Mouse (Mus musculus): Measurements from ENCODE around the gene Dnlz. TPM values are rescaled to one million over a fixed set of nuclear protein-coding genes. Genes with fewer than 3 reads are reported as not detected.

Gene Dnlz
- total RNA-seq, 2 experiments from 2014 or later = 26.0 to 28.4 TPM

DNA sequence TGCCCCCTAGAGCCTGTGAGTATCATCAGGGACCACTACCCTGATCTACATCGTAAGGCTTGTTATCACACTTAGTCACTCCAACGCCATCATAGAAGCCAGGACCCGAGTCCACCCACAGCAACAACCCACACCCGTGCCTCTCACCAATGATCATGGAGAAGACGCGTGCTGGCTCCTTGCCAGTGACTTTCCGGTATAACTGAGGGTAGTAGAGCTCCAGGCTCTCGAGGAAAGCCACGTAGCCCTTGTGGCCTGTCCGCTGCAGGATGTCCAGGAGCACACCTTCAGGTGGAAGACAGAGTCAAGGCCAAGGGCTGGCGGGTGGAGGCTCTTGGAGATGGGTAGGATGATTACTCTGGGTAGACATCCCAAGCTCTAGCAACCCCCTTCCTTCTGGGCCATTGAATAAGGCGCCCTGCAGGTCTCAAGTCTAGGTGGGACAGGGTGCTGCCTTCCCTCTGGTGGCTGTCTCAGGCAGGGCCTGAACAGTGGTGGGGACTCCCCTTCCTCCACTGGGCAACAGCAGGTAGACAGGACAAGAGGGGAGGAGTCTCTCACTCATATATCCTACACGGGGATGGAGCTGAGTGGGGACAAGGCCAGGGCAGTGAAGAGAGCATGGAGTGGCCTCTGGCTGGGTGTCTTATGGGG lies 6.9 kb upstream of the Dnlz start:
- no peak for DNase-seq (ENCODE audit: low spot score in 2 of 2)

DNA sequence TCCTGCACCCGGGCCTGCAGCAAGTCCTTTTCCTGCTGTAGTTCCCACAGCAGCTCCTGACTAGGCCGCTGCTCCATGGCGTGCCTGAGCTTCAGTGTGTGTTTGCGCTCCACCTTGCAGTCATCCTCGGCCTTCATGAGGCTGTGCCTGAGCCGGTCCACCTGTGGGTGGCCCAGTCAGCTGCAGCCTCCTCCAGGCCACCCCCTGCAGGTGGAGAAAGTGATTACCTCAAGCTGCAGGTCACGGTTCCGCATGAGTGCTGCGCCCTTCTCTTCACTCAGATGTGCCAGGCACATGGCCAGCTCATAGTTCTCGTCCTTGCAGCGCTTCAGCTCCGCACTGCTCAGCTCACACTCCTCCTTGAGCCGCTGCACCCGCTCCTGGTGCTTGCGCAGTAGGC lies 5.6 kb upstream of the Dnlz start:
- DNase-seq (ENCODE audit: low spot score in 2 of 2) = no peak

GRCm38 (mm10) chr2:26356678-26357077 lies 4.8 kb upstream of the Dnlz start:
- no peak for DNase-seq (ENCODE audit: low spot score in 2 of 2)

DNA sequence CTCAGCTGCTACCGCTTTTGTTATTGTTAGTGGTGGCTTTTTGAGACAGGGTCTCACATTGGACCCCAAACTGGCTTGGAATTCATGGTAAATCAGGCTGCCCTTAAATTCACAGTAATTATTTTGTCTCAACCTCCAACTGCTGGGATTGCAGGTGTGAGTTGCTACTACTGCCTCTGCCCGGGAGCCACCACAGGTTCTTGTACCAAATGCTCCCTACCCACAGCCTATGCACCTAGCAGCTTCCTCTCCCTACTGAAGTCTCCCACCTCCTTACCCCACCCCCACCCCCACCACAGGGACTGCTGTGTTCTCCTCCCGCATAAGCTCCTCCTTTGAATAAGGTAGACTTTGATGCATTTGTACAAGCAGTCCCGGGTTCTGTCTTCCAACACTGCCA lies 4.3 kb upstream of the Dnlz start:
- no peak for DNase-seq (ENCODE audit: low spot score in 2 of 2)

DNA sequence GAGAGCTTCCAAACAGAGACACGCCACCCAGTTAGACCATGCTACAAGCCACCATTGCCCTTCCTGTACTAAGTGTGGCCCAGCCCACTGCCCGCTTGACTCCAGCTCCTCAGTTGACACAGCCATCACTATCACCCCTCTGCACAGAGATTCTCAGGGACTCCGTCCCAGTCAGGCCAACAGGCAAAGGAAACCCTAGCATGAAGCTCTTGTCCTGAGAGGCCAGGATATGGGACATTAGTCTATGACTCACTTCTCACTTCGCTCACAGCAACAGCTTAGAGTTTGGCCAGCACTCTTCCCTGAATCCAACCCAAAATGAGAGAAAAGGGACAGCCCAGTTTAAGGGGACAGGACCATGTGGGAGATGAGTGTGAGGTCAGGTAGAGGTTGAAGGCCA lies 2.5 kb upstream of the Dnlz start:
- no peak for DNase-seq (ENCODE audit: low spot score in 2 of 2)

DNA sequence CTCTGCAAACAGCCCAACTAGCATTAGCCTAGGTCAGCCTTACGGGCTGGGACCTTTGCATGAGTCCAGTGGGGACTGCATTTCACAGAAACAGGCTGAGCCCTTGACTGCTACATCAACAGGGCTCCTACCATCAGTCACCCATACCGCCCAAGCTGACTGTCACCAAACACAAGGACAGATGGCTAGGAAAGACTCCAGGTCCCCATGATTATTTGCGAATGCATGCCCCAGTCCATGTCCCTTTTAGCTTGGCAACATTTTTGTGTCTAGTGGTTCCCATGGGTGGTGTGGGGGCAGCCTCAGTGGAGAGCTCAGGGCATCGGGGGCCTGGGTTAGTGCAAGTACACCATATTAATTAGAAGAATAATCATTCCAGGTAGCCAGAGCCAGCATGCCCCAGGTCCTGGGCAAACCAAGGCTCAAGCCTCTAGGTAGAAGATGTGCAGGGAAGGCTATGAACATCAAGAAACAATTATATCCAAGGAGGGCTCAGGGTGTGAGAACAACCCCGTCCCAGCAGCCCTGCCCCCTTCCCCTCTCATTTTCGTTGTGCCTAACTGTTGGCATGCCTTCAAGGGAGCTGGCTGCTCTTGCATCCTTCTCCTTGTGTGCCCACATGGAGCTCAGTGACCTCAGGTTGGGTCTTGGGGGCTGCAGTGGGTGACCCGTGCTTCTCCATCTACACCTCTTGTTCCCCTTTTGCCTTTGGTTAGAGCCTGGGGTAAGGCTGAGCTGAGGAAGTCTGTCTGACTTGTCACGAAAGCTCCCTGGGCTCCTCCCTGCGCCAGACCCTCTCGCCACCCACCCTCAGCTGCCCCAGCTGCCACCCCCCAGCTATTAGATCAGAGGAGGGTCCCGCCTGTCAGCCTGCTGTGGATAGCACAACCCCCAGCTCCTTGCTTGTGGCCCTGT lies 1.4 kb upstream of the Dnlz start:
- peak in 1 of 2 experiments; percentile 56 for DNase-seq (ENCODE audit: low spot score in 2 of 2)

DNA sequence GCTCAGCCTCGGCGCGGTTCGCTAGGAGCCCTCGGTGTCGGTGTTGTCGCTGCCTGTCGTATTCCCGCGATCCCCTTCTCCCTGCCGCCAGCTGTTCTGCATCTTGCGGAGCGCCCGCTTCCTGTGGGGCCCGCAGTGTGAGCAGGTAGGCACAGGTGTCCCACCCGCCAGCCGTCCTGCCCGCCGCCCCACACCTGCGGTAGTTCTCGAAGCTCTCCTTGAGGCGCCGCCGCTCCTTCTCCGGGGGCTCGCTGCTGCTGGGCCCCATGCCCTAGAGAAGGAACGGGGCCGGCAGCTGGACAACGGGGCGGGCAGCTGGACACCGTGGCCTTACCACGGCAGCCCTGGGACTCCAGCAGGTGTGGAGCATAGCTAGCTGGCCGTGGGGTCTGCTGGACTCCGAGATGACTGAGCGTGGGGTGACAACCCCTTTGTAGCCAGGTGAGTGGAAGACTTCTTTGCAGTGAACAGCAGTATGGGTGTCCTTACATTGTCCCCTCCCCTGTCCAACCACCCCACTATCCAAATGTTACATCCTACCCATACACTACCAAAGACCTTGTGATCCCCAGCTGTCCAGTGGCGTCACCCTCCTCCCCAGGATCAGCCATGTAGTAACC lies 491 bp upstream of the Dnlz start:
- no peak for DNase-seq (ENCODE audit: low spot score in 2 of 2)

DNA sequence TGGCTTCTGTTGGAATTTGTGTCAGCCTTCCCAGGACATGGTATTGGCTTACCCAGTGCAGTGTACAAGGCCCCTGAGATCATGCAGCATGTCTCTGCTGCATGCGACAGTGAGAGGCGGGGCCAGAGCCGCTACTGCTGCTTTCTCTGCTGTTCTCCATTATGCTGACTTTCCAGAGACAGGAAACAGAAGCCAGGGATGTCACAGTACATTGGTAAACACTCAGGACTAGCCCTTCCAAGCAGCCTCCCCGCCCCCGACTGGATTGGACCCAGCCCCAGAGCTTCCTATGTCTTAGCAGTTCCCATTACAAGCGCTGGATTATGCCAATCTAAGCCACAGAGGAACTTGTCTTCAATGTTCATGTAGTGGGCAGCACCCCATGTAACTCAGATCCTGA lies 3.7 kb downstream of the Dnlz start:
- no peak for DNase-seq (ENCODE audit: low spot score in 2 of 2)

DNA sequence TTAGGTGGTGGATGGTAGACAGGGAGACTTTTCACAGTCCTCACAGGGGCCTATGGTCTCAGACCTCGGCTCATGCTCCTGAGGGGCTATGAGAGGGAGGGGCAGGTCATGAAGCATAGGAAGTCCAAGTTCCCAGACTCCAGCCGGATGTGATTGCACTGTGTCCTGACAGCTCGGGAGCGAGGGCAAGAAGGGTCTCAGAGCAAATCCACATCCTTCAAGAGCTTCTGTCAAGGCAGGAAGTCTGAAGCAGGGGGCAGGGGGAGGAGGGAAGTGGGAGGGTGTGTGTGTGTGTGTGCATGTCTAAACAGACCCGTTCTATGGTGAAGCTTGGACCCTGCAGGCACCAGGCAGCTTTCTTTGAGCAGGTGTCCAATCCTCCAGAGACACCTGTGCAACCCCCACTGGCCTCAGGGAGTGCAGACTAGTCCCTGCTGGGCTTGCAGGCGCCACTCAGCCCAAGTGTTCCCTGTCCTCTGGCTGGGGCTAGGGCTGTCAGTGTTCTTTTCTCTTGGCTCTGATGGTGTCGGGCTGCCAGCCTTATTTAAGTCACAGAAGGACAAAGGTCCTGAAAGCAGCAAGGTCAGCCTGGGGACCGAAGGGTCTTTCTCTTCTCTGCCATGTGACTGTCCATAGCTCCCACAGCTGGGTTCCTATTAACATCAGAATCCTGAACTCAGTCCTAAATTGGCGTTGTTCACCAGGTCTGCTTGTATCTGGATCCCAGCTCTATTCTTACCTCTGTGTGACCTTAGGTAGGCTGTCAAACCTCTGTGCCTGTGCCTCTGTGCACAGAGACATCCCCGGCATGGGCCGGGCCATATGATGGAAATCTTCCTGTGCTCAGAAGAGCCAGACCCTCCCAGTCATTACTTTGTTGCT lies 9.1 kb downstream of the Dnlz start:
- DNase-seq (ENCODE audit: low spot score in 2 of 2) = no peak

DNA sequence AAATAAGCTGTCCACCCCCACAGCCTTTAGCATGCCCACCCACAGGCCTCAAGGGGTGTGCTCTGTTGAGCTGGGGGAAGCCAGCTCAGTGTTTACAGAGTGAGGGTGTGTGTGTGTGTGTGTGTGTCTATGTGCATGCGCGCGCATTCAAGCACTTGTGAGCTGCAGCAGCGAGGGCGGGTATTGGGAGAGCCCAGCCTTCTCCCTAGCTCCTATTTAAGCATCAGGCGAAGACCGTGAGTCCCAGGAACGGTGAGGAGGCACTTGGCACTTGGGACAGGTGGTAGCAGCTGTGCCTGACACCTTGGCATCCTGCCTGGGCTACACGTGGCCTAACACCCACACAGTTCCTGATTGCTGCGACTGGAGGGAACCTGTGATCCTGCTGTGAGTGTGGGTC lies 9.9 kb downstream of the Dnlz start:
- peak; percentile 41 to 77 for DNase-seq (ENCODE audit: low spot score in 2 of 2)

DNA sequence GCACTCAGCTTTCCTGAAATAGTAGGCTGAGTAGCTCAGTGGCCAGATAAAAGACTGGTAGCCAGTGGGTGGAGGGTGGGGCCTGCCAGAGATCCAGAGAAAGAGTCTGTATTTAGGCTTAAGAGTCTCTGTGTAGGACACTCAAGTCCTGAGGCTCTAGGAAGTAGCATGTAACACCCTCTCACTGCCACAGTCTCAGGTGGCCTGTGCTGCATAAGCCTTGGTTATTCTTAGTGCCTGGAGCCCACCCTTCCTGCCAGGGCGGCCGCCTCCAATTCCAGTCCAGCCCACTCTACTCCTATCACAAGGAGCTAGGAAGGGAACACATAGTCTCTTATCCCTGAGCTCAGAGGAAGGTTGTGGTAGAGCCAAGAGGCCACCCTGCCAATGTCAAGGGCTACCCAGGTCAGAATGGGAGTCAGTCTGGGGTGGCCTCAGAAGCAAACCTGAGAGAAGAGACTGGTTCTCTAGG lies 10.4 kb downstream of the Dnlz start:
- no peak for DNase-seq (ENCODE audit: low spot score in 2 of 2)

GRCm38 (mm10) chr2:26339204-26339551 lies 12.7 kb downstream of the Dnlz start:
- no peak for DNase-seq (ENCODE audit: low spot score in 2 of 2)

DNA sequence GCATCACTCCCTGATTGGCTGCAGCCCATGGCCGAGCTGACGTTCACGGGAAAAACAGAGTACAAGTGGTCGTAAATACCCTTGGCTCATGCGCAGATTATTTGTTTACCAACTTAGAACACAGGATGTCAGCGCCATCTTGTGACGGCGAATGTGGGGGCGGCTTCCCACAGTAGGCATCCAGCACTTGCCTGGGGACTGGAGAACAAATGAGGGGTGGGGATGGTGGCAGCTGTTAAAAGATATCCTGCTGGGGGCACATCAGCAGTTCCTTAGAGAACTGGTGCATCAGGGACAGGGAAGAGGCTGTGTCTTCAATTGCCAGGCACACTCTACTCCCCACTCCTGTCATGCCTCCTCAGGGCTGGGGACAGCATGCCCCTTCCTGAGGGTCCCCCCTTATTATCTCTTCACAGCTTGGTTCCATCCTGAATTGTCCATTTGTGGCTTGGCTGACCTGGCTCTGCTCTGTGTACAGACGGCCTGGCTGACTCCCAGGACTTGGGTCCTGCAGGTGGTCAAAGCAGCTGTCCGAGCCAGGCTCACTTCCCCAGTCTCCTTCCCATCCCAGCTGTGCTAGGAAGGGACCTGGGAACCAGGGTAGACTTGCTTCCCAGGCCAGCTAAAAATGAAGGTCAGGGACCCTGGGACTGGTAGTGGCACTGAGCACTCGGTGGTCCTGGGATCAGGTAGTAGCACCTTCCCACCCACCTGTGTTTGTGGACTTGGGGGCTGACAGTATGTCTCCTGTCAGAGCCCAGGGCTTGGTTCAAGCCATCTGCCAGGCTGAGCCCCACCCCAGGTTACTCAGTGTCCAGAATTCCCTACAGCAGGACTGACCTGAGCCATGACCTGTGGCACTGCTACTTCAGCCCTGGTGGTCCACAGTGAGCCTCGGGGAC lies 13.4 kb downstream of the Dnlz start:
- DNase-seq (ENCODE audit: low spot score in 2 of 2) = no peak

DNA sequence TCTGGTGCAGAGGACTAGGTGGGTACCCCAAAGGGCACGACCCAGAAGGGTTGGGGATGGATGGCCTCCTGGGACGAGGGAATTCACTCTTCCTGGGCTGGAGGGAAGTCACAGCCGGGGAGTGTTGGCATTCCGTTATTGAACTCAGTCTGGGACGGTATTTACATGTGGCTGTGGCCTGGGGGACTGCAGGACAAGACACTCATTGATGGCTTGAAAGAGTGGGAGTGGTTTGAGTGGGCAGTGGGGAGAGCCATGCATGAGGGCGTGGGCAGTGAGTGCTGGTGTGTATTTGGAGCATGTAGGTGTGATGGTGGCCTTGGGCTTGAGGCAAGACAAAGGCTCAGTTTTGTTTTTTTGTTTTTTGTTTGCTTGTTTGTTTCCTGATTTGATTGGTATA lies 21.2 kb downstream of the Dnlz start:
- DNase-seq (ENCODE audit: low spot score in 2 of 2) = no peak

DNA sequence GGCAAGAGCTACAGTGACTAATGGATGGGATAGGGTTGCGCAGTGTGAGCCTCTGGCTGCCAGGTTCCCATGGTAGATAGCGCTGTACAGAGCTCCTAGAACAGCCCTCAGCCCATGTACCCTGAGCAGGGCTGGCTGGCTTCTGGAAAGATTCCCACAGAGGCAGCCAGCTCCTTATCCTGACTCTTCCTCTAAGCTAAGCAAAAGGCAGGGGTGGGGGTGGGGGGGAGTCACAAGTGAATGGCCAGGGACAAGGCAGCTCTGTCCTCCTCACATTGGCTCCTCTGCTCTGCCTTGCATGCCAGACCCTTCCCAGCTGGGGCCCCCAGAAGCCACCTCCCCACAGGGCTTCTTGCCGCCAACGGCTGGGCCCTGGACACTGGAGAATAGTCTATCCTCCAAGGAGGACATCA lies 21.8 kb downstream of the Dnlz start:
- no peak for DNase-seq (ENCODE audit: low spot score in 2 of 2)

DNA sequence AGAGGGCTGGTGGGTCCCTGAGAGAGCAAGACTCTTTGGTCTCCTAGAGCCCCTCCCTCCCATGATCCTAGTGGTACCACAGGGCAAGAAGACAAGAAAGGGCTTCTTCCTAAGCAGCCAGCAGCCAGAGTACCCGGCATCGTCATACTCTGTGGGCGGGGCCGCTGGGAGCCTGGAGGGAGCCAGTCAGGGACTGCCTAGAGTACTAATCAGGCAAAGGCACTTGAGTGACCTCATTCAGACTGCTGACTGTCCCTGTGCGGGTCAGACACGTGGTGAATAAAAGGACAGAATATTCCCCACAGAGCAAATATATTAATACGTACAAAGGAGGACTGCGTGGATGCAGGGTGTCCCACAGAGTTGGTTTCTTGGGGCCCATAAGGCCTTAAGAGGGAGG lies 22.5 kb downstream of the Dnlz start:
- DNase-seq (ENCODE audit: low spot score in 2 of 2) = peak in 1 of 2 experiments; percentile 68

DNA sequence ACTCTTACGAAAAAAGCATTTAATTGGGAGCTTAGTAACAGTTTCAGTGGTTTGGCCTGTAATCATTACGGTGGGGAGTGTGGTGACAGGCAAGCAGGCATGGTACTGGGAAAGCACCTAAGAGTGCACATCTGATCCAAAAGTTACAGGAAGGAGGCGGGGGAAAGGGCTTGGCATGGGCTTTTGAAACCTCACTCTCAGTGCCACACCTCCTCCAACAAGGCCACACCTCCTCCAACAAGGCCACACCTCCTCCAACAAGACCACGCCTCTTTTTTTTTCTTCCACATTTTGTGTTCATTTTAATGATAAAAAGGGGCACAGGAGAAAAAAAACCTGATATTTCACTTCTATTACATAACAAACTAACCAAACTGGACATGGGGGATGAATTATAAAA lies 24.1 kb downstream of the Dnlz start:
- no peak for DNase-seq (ENCODE audit: low spot score in 2 of 2)

DNA sequence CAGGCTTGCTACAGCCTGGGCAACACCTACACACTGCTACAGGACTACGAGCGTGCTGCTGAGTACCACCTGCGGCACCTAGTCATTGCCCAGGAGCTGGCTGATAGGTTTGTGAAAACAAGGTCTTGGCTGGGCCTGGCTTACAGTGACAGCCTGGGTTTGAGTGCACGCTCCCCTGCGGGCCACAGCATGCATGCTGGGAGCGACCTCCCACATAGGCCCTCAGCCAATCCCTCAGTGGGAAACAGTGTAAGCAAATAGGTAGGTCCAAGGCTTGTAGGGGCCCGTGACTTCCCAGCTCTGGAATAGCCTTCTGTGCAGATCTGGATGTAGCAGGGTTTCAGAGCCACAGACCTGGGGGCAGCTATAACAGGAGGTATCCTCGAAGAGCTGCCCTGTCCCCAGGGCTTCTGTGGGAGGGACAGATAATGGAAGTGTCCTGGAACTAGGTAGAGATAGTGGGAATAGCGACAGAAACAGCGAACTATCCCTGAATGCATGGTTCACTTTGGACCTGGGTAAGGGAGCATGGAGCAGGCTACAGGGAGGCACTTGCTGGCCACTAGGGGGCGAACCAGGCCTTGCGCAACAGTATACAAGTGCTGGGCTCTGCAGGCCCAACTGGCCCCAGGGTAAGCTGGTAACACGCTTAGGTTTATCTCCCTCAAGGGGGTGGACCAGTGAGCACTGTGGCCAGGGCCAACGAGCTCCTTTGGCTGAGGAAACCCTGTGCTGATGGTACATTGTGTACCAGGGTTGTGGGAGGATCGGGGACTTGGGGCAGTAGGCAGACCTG lies 26.3 kb downstream of the Dnlz start:
- peak in 1 of 2 experiments; percentile 53 for DNase-seq (ENCODE audit: low spot score in 2 of 2)

DNA sequence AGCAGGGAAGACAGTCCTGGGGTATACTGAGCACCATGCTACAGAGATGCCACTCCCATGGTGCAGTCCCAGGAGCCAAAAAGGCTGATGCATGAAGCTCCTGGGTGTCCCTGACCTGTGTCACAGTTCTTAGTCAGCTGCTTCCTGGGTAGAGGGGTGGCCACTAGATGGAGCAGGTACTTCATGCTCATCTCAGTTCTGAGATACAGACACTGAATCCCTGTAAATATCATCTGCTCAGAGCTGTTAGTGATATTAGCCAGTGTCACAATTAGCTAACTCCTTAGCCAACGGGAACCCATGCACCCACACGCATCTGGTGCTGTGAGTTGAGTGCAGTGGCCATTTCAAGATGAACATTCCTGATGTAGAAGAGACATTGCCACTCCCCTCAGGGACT lies 27.0 kb downstream of the Dnlz start:
- peak in 1 of 2 experiments; percentile 82 for DNase-seq (ENCODE audit: low spot score in 2 of 2)
